Mouse (Mus musculus) ovary, postnatal 10 days (tissue): ENCODE measurements around the gene Cerk.
"Not testable (repeated sequence)": the region's sequence is repeated elsewhere in the genome, so short reads cannot be mapped to it uniquely, and the experiment has no call there.

ENCODE experiments used
- DNase-seq: peaks from one replicate; pipeline ENCODE4 v3.0.0; 2022; ENCODE audit warnings: low spot score

Cerk gene

GRCm38 (mm10) chr15:86181941-86182439 lies 4.0 kb downstream of the Cerk start:
- no peak for DNase-seq

- DNase-seq: not testable (repeated sequence)
Observed at GRCm38 (mm10) chr15:86181321-86181720, 4.6 kb downstream of the Cerk start.

- DNase-seq: no peak
Observed at GRCm38 (mm10) chr15:86180427-86180826, 5.5 kb downstream of the Cerk start.

- no peak for DNase-seq
Observed at GRCm38 (mm10) chr15:86178594-86178993, 7.3 kb downstream of the Cerk start.

GRCm38 (mm10) chr15:86177703-86178251 lies 8.2 kb downstream of the Cerk start:
- DNase-seq: not testable (repeated sequence)

GRCm38 (mm10) chr15:86176771-86177702 lies 8.9 kb downstream of the Cerk start:
- DNase-seq: no peak

- no peak for DNase-seq
Observed at GRCm38 (mm10) chr15:86176166-86176565, 9.8 kb downstream of the Cerk start.

- DNase-seq: no peak
Observed at GRCm38 (mm10) chr15:86175253-86176050, 10.5 kb downstream of the Cerk start.

- DNase-seq: no peak
Observed at GRCm38 (mm10) chr15:86173136-86173985, 12.6 kb downstream of the Cerk start.

GRCm38 (mm10) chr15:86172526-86172925 lies 13.4 kb downstream of the Cerk start:
- DNase-seq: no peak

GRCm38 (mm10) chr15:86172124-86172523 lies 13.8 kb downstream of the Cerk start:
- no peak for DNase-seq

GRCm38 (mm10) chr15:86171316-86171715 lies 14.6 kb downstream of the Cerk start:
- no peak for DNase-seq

- no peak for DNase-seq
Observed at GRCm38 (mm10) chr15:86169817-86170110, 16.2 kb downstream of the Cerk start.

GRCm38 (mm10) chr15:86168941-86169816 lies 16.8 kb downstream of the Cerk start:
- DNase-seq: no peak

- DNase-seq: no peak
Observed at GRCm38 (mm10) chr15:86168505-86168867, 17.5 kb downstream of the Cerk start.

GRCm38 (mm10) chr15:86167787-86168504 lies 18.0 kb downstream of the Cerk start:
- DNase-seq: no peak

GRCm38 (mm10) chr15:86167032-86167655 lies 18.8 kb downstream of the Cerk start:
- DNase-seq: no peak

- no peak for DNase-seq
Observed at GRCm38 (mm10) chr15:86165811-86166590, 19.9 kb downstream of the Cerk start.
